Mouse (Mus musculus) heart, adult 2 months (tissue): ENCODE data around the gene Eno1.

Experiments used
- CTCF ChIP-seq: fragments of 200-600 bp; IDR thresholded peaks from 2 replicates; pipeline ENCODE4 v1.8.1; 2022; ENCODE audit warnings: antibody characterized with exemption, mild to moderate bottlenecking, moderate library complexity
- EP300 ChIP-seq: fragments of 200-500 bp; IDR thresholded peaks from 2 replicates; pipeline ENCODE4 v1.6.1; 2011; ENCODE audit warnings: low read depth, low read length, control low read depth; ENCODE audit not compliant: insufficient read depth
- POLR2A ChIP-seq: fragments of 200-500 bp; IDR thresholded peaks from 2 replicates; pipeline ENCODE4 v1.6.1; 2011; ENCODE audit warnings: mild to moderate bottlenecking, low read depth, low read length, control low read depth; ENCODE audit not compliant: insufficient read depth

DNA sequence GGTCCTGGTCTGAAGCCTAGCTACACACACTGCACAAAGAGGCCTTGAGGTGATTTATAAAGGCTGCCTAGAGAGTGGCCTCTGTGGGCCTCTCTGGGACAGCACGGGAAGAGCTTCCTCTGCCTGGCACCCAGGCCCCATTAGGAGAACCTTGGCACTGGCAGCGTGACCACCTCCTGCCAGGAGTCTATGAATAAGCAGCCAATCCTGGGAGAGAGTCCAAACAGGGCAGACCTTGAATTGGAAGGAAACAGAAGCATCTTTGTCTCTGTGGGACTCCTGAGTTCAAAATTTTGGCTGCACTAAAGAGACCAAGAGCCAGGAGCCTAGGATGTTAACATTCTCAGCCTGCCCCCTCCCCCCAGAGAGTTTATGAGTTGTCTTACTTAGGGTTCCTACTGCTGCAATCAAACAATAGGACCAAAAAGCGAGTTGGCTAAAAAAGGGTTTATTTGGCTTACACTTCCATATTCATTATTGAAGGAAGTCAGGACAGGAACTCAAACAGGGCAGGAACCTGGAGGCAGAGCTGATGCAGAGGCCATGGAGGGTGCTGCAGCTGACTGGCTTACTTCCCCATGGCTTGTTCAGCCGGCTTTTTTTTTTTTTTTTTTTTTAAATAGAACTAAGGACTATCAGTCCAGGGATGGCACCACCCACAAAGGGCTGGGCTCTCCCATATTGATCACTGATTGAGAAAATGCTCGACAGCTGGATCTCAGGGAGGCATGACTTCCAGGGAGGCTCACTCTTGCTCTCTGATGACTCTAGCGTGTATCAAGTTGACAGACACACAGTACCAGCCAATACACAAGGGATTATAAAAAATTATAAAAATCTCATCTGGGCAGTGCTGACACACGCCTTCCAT, 9.5 kb upstream of the Eno1 start:
- TF ChIP-seq CTCF (no peak), EP300 (no peak), POLR2A (no peak)
